Mouse (Mus musculus) midbrain, embryonic 14.5 days (tissue): ENCODE measurements around the gene Hs3st3b1. TPM values are rescaled to one million over a fixed set of nuclear protein-coding genes. Genes with fewer than 3 reads are reported as not detected.

Experiments used
- ATAC-seq: fragments of 200-750 bp; cut with Nextera tagmentation; 2 replicates; pipeline ENCODE4 v1.8.0; 2017; ENCODE audit warnings: moderate number of reproducible peaks, moderate library complexity; ENCODE audit not compliant: low FRiP score, low TSS enrichment
- DNase-seq: peaks from one replicate; pipeline ENCODE4 v3.0.0-alpha.2; 2015
- H3K27ac ChIP-seq: fragments of 300-500 bp; sonication (generic); replicated peaks from 2 replicates; pipeline ENCODE4 v1.5.1; 2014; ENCODE audit warnings: mild to moderate bottlenecking, low read depth, low read length, moderate library complexity
- H3K27me3 ChIP-seq: fragments of 300-500 bp; sonication (generic); 2 replicates; pipeline ENCODE4 v1.6.1; 2014; ENCODE audit warnings: low read length, control low read depth, mixed read lengths; ENCODE audit not compliant: control insufficient read depth, insufficient read depth
- H3K36me3 ChIP-seq: fragments of 300-500 bp; sonication (generic); 2 replicates; pipeline ENCODE4 v1.6.1; 2014; ENCODE audit warnings: low read length, control low read depth; ENCODE audit not compliant: control insufficient read depth, insufficient read depth
- H3K4me1 ChIP-seq: fragments of 300-500 bp; sonication (generic); 2 replicates; pipeline ENCODE4 v1.6.1; 2014; ENCODE audit warnings: mild to moderate bottlenecking, antibody characterized with exemption, low read length, control low read depth; ENCODE audit not compliant: control insufficient read depth, insufficient read depth
- H3K4me2 ChIP-seq: fragments of 300-500 bp; sonication (generic); 2 replicates; pipeline ENCODE4 v1.6.1; 2014; ENCODE audit warnings: mild to moderate bottlenecking, low read length, moderate library complexity
- H3K4me3 ChIP-seq: fragments of 300-500 bp; sonication (generic); replicated peaks from 2 replicates; pipeline ENCODE4 v1.5.1; 2014; ENCODE audit warnings: low read depth, low read length
- H3K9ac ChIP-seq: fragments of 300-500 bp; sonication (generic); replicated peaks from 2 replicates; pipeline ENCODE4 v1.6.1; 2014; ENCODE audit warnings: mild to moderate bottlenecking, low read length, moderate library complexity
- H3K9me3 ChIP-seq: fragments of 300-500 bp; sonication (generic); 2 replicates; pipeline ENCODE4 v1.6.1; 2016; ENCODE audit warnings: low read length, control low read depth, mixed read lengths; ENCODE audit not compliant: control insufficient read depth
- WGBS: fragments of 180-500 bp; shearing (Covaris S2); extraction: QIAGEN DNeasy Blood & Tissue Kit; methylation state at CpG from one replicate; pipeline ENCODE4 v1.1.7; 2014; 5-methylcytosine and 5-hydroxymethylcytosine counted together
- polyA plus RNA-seq: library from polyadenylated mRNA; unstranded; fragments of >200 nt; fragmentation: Nextera tagmentation; extraction: Ambion mirVana; gene quantifications from 2 replicates; pipeline ENCODE4 v1.2.1, GENCODE M21; 2014

Hs3st3b1 gene
- polyA plus RNA-seq, 1 experiment from 2014 or later, result 18.0 TPM

DNA sequence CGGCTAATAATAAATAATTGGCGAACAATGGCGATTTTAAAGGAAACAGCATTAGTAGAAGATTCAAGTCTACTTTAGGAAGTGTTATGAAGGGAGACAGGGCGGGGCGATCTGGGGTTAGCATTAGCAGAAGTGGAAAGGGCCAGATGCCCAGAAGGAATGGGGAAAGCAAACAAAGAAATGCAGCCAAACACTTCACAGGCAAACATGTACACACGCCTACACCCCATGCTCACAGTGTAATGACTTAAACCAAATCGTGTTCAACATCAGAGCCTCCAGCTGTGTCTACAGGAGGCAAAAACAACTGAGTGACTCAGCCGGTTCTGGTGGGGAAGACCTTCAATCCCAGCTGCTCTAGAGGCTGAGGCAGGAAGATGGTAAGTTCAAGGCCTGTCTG, 20.1 kb upstream of the Hs3st3b1 start:
- Histone ChIP-seq H3K9ac (no peak overlapping the region), H3K27ac (no peak overlapping the region), H3K4me3 (no peak overlapping the region), H3K27me3 (no peaks in the 10 kb centered on the region), H3K4me2 (no peak overlapping the region), H3K9me3 (no peaks in the 10 kb centered on the region), H3K4me1 (no peaks in the 10 kb centered on the region), H3K36me3 (no peaks in the 10 kb centered on the region)
- 88% methylated on average over 8 of the region's 8 CpGs for WGBS
- no peak for ATAC-seq
- no peak for DNase-seq

DNA sequence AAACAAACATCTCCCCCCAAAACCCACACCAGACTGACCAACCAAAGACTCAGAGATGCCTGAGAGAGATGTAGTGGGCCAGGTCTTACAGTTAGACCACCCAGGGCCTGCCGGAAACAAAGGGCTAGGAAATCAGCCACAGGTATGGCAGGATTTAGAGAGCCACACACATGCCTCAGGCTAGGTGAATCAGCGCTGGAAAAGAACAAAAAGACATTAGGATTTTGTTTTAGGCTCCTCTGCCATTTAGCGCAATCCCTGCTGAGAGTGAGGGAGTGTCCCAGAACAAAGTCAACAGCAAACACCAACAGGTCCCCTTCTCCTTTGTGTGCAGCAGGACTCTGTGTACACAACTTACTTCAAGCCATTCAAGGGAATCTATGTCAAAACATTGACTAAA, 14.6 kb upstream of the Hs3st3b1 start:
- Histone ChIP-seq H3K9ac (no peak overlapping the region), H3K9me3 (no peaks in the 10 kb centered on the region), H3K4me2 (no peak overlapping the region), H3K36me3 (no peaks in the 10 kb centered on the region), H3K4me1 (no peaks in the 10 kb centered on the region), H3K27ac (no peak overlapping the region), H3K27me3 (no peaks in the 10 kb centered on the region), H3K4me3 (no peak overlapping the region)
- WGBS, result 48% methylated on average over 3 of the region's 3 CpGs
- ATAC-seq, result no peak
- DNase-seq, result no peak

DNA sequence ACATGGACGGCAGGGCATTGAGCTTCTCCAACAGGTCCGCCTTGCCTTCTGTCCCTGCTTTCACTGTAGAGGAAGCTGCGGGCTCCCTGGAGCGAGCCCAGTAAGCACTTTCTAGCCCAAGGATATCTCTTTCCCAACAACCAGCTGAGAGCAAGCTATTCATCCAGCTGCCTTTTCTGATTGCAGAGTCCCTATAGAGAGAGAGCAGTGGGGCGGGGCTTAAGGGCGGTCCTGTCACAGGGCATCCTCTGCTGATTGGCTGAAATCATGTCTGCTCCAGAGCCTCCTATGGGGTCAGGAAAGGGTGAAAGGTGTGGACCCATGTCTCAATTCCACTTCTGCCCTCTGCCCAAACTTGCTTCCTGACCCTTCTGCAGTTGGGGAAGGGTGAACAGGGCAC, 4.8 kb upstream of the Hs3st3b1 start:
- Histone ChIP-seq H3K4me2 (no peak overlapping the region), H3K4me1 (peaks cover 8% of the 10 kb centered on the region; the same call in 1 of the 2 replicates), H3K36me3 (no peaks in the 10 kb centered on the region), H3K27me3 (peaks cover 36% of the 10 kb centered on the region; the same call in 1 of the 2 replicates), H3K4me3 (no peak overlapping the region), H3K9me3 (no peaks in the 10 kb centered on the region), H3K9ac (no peak overlapping the region), H3K27ac (no peak overlapping the region)
- WGBS, result 84% methylated on average over 6 of the region's 6 CpGs
- no peak for DNase-seq
- ATAC-seq, result no peak

- no peaks in the 10 kb centered on the region for H3K9me3 ChIP-seq
- H3K9ac ChIP-seq, result no peak overlapping the region
- ATAC-seq, result no peak
- peak overlapping the region; percentile 14; the same call in 1 of the 2 replicates for H3K4me3 ChIP-seq
- peaks cover 8% of the 10 kb centered on the region; the same call in 1 of the 2 replicates for H3K4me1 ChIP-seq
- WGBS, result under 1% methylated on average over 31 of the region's 31 CpGs
- DNase-seq, result peak; percentile 84
- H3K27ac ChIP-seq, result no peak overlapping the region
- no peaks in the 10 kb centered on the region for H3K36me3 ChIP-seq
- peak overlapping the region; percentile 51 for H3K4me2 ChIP-seq
- H3K27me3 ChIP-seq, result peaks cover 40% of the 10 kb centered on the region; the same call in 1 of the 2 replicates
Observed at GRCm38 (mm10) chr11:63925161-63925582, 3.1 kb upstream of the Hs3st3b1 start.

- Histone ChIP-seq H3K4me3 (no peak overlapping the region), H3K4me1 (peaks cover 8% of the 10 kb centered on the region; the same call in 1 of the 2 replicates), H3K27me3 (peaks cover 40% of the 10 kb centered on the region; the same call in 1 of the 2 replicates), H3K4me2 (peak overlapping the region; percentile 91), H3K36me3 (no peaks in the 10 kb centered on the region), H3K9me3 (no peaks in the 10 kb centered on the region), H3K9ac (no peak overlapping the region), H3K27ac (no peak overlapping the region)
- WGBS, result 10% methylated on average over 26 of the region's 26 CpGs
- DNase-seq (no peak), ATAC-seq (no peak)
Observed at GRCm38 (mm10) chr11:63924286-63924930, 2.3 kb upstream of the Hs3st3b1 start.

GRCm38 (mm10) chr11:63923386-63923785, 1.3 kb upstream of the Hs3st3b1 start:
- H3K36me3 ChIP-seq, result no peaks in the 10 kb centered on the region
- peak overlapping the region; percentile 91 for H3K4me2 ChIP-seq
- H3K9me3 ChIP-seq, result no peaks in the 10 kb centered on the region
- peaks cover 14% of the 10 kb centered on the region; the same call in 1 of the 2 replicates for H3K4me1 ChIP-seq
- peak overlapping the region; percentile 65 for H3K4me3 ChIP-seq
- H3K9ac ChIP-seq, result no peak overlapping the region; the same call in 1 of the 2 replicates
- H3K27me3 ChIP-seq, result peaks cover 42% of the 10 kb centered on the region; the same call in 1 of the 2 replicates
- H3K27ac ChIP-seq, result no peak overlapping the region
- ATAC-seq, result no peak
- 3% methylated on average over 29 of the region's 29 CpGs for WGBS
- no peak for DNase-seq

GRCm38 (mm10) chr11:63921044-63921951, 792 bp downstream of the Hs3st3b1 start:
- H3K27ac ChIP-seq, result peak overlapping the region; percentile 72
- H3K9me3 ChIP-seq, result no peaks in the 10 kb centered on the region
- peaks cover 22% of the 10 kb centered on the region; the same call in 1 of the 2 replicates for H3K4me1 ChIP-seq
- H3K4me2 ChIP-seq, result peak overlapping the region; percentile 91
- DNase-seq (peak; percentile 52), ATAC-seq (no peak)
- H3K36me3 ChIP-seq, result no peaks in the 10 kb centered on the region
- under 1% methylated on average over 78 of the region's 80 CpGs for WGBS
- peak overlapping the region; percentile 67 for H3K9ac ChIP-seq
- H3K27me3 ChIP-seq, result peaks cover 46% of the 10 kb centered on the region; the same call in 1 of the 2 replicates
- H3K4me3 ChIP-seq, result peak overlapping the region; percentile 65

DNA sequence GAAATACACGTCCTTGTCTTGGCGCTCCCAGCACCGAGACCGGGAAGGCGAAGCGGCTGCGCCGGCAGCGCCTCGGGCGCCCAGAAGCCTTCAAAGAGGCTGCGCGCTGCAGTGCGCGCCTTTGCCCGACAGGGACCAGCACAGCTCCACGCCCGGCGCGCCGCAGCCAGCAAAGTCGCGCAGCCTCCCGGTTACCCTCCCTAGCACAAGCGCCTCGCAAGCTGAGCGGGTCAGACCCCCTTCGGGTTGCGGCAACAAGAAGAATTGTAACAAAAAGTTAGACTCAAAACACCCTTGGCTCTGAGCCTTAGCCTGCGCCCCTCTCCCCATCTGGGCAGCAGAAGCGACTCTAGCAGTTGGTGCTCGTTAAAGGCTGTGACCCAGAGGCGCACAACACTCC, 1.6 kb downstream of the Hs3st3b1 start:
- WGBS, result under 1% methylated on average over 33 of the region's 33 CpGs

More for the DNA sequence above, 1.6 kb downstream of the Hs3st3b1 start:
- Histone ChIP-seq H3K27ac (peak overlapping the region; percentile 72), H3K9ac (peak overlapping the region; percentile 67), H3K4me2 (peak overlapping the region; percentile 91), H3K27me3 (peaks cover 40% of the 10 kb centered on the region; the same call in 1 of the 2 replicates), H3K9me3 (no peaks in the 10 kb centered on the region), H3K36me3 (no peaks in the 10 kb centered on the region), H3K4me1 (peaks cover 22% of the 10 kb centered on the region; the same call in 1 of the 2 replicates), H3K4me3 (peak overlapping the region; percentile 65)
- ATAC-seq (peak; percentile 73), DNase-seq (peak; percentile 95)
